Mouse (Mus musculus) heart, postnatal 0 days (tissue): ENCODE measurements around the gene Nrip1. TPM values are rescaled to one million over a fixed set of nuclear protein-coding genes. Genes with fewer than 3 reads are reported as not detected.

Experiments
- ATAC-seq: fragments of 200-750 bp; cut with Nextera tagmentation; 2 replicates; pipeline ENCODE4 v1.8.0; 2017; ENCODE audit warnings: low read depth, moderate number of reproducible peaks, moderate library complexity; ENCODE audit not compliant: insufficient read depth
- DNase-seq: peaks from one replicate; pipeline ENCODE4 v3.0.0-alpha.2; 2016; ENCODE audit warnings: low spot score
- H3K27ac ChIP-seq: fragments of 300-500 bp; sonication (generic); 2 replicates; pipeline ENCODE4 v1.5.1; 2014; ENCODE audit warnings: low read depth, mild to moderate bottlenecking
- H3K27me3 ChIP-seq: fragments of 300-500 bp; sonication (generic); 2 replicates; pipeline ENCODE4 v1.6.1; 2014; ENCODE audit warnings: low read length, mixed read lengths; ENCODE audit not compliant: control insufficient read depth, insufficient read depth
- H3K36me3 ChIP-seq: fragments of 300-500 bp; sonication (generic); replicated peaks from 2 replicates; pipeline ENCODE4 v1.6.1; 2014; ENCODE audit warnings: low read length, mixed read lengths; ENCODE audit not compliant: control insufficient read depth, insufficient read depth
- H3K4me1 ChIP-seq: fragments of 300-500 bp; sonication (generic); 2 replicates; pipeline ENCODE4 v1.6.1; 2014; ENCODE audit warnings: antibody characterized with exemption; ENCODE audit not compliant: control insufficient read depth, insufficient read depth
- H3K4me2 ChIP-seq: fragments of 300-500 bp; sonication (generic); 2 replicates; pipeline ENCODE4 v1.6.1; 2014; ENCODE audit warnings: low read depth, mild to moderate bottlenecking, low read length, moderate library complexity
- H3K4me3 ChIP-seq: fragments of 300-500 bp; sonication (generic); 2 replicates; pipeline ENCODE4 v1.5.1; 2014; ENCODE audit warnings: low read depth, low read length
- H3K9ac ChIP-seq: fragments of 300-500 bp; sonication (generic); replicated peaks from 2 replicates; pipeline ENCODE4 v1.6.1; 2014; ENCODE audit warnings: low read depth, low read length, mixed read lengths
- H3K9me3 ChIP-seq: fragments of 300-500 bp; sonication (generic); replicated peaks from 2 replicates; pipeline ENCODE4 v1.6.1; 2016; ENCODE audit warnings: low read length; ENCODE audit not compliant: control insufficient read depth
- CTCF ChIP-seq: IDR thresholded peaks from 2 replicates; pipeline ENCODE4 v1.5.1; 2016; ENCODE audit warnings: antibody characterized with exemption, control low read depth, low read depth
- EP300 ChIP-seq: IDR thresholded peaks from 2 replicates; pipeline ENCODE4 v1.6.1; 2016; ENCODE audit warnings: antibody characterized with exemption, low read depth
- whole genome bisulfite sequencing: fragments of 180-500 bp; shearing (Covaris S2); extraction: QIAGEN DNeasy Blood & Tissue Kit; methylation state at CpG from one replicate; pipeline ENCODE4 v1.1.7; 2014; 5-methylcytosine and 5-hydroxymethylcytosine counted together
- polyA plus RNA-seq: library from polyadenylated mRNA; unstranded; fragments of >200 nt; fragmentation: Nextera tagmentation; extraction: Ambion mirVana; gene quantifications from 2 replicates; pipeline ENCODE4 v1.2.1, GENCODE M21; 2015
- total RNA-seq: library from RNA; depleted of rRNA; stranded (reverse); fragments of >200 nt; gene quantifications from 2 replicates; pipeline ENCODE4 v1.2.3, GENCODE M21; 2014; ENCODE audit warnings: low replicate concordance

The Nrip1 gene
- total and polyA plus RNA-seq, 2 experiments from 2014 or later, result 9.0 to 13.3 TPM

DNA sequence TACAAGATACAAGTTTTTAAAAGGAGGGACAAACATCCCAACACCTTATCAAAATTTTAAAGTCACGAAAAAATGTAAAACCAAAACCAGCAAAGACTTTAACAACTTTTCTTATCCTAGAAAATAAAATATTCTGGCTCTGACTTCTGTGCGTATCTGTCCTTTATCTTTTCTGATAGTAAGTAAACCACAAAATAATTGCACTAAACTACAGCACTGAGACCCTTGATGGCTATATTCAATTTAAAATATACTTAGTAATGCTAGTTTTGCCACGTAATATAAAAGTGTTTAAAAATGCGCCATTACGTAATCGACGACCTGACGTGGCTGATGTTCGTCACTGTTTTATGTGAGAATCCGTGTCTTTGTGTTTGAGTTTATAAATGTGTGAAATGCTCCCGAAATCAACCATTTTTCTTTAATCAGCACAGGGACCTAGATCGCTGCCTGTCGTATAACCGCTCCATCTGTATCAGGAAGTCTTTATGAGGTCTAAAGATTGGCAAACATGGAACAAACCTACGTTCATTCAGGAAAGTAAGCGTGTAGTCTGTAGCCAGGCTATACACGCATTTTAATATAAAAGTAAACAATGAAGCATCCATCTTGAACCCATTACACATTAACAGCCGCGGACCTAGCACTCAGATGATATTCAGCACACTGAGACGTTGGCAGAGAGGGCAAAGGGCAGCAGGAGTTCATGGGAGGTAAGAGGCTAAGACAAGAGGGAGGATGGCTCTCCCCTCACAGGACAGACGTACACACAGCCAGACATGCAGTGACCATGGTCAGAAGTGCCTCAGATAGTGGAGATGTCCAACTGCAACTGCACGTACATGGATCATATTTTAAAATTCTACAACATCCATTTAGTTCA is 56.4 kb downstream of the Nrip1 start:
- Histone ChIP-seq H3K4me1 (peaks cover 20% of the 10 kb centered on the region), H3K4me3 (no peak overlapping the region), H3K9me3 (no peaks in the 10 kb centered on the region), H3K27ac (no peak overlapping the region), H3K9ac (no peak overlapping the region), H3K4me2 (no peak overlapping the region), H3K27me3 (no peaks in the 10 kb centered on the region), H3K36me3 (0 out of 2 replicates have a peak, but pooled peaks cover 4% of the 10 kb centered on the region)
- TF ChIP-seq EP300, result no peak
- no peak for TF ChIP-seq CTCF
- WGBS, result 88% methylated on average over 22 of the region's 22 CpGs
- DNase-seq, result no peak
- ATAC-seq, result no peak

DNA sequence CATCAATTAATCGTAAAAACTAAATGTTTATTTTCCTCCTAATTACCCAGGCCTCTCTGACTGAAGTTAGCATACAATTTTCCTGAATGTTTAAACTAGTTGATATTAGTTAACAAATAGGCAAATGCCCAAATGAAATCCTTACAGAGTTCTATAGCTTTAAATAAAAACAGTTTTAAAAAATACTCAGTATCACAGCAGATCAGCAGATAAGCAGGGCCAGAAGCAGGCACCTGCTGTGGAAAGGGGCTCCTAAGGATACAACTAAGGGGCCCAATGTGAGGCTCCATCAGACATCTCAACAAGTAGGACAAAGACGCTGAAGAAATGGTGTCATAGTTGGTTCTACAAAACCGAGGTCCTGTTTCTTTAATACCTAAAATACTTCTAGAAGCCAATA is 58.0 kb downstream of the Nrip1 start:
- H3K27ac ChIP-seq, result no peak overlapping the region
- DNase-seq, result no peak
- no peaks in the 10 kb centered on the region for H3K9me3 ChIP-seq
- no peaks in the 10 kb centered on the region for H3K27me3 ChIP-seq
- H3K4me1 ChIP-seq, result 0 out of 2 replicates have a peak, but pooled peaks cover 6% of the 10 kb centered on the region
- H3K9ac ChIP-seq, result no peak overlapping the region
- ATAC-seq, result no peak
- no peak overlapping the region for H3K4me2 ChIP-seq
- WGBS, result 91% methylated on average over 3 of the region's 3 CpGs
- H3K36me3 ChIP-seq, result no peaks in the 10 kb centered on the region
- no peak for TF ChIP-seq EP300
- no peak for TF ChIP-seq CTCF
- H3K4me3 ChIP-seq, result no peak overlapping the region

- no peak for ATAC-seq
- Histone ChIP-seq H3K27ac (no peak overlapping the region), H3K4me2 (no peak overlapping the region)
Observed at GRCm38 (mm10) chr16:76314013-76314950, 59.3 kb downstream of the Nrip1 start.

DNA sequence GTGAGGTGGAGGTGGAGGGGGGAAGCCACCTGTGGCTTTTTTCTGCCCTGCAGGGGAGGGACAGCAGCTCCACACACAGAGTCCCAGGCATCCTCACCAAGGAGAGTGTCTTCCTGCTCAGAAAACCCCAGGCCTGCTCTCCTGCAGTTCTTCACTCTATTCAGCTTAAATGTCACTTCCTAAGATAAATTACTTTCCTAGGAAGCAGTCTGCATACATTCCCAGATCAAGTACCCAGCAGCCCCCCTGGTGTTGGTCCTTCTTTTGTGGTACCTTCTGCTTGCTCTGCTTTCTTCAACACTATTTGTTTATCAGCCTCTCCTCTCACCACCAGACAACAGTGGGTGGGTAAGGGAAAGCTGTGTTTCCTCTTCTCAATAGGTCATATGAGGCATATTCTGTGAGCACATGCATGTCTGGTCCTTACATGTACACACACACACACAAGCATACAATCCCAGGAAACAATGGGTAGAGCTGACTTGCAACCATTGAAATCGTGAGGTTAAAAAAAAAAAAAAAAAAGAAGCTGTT is 60.7 kb downstream of the Nrip1 start:
- no peak for ATAC-seq
- Histone ChIP-seq H3K4me1 (no peaks in the 10 kb centered on the region), H3K27ac (no peak overlapping the region), H3K4me3 (no peak overlapping the region), H3K27me3 (no peaks in the 10 kb centered on the region), H3K9me3 (no peaks in the 10 kb centered on the region), H3K4me2 (no peak overlapping the region), H3K36me3 (0 out of 2 replicates have a peak, but pooled peaks cover 9% of the 10 kb centered on the region), H3K9ac (no peak overlapping the region)
- DNase-seq, result no peak
- TF ChIP-seq EP300, result no peak
- 60% methylated on average over 1 of the region's 1 CpGs for WGBS

More at GRCm38 (mm10) chr16:76314013-76314950, 59.3 kb downstream of the Nrip1 start:
- 73% methylated on average over 12 of the region's 12 CpGs for WGBS
- H3K36me3 ChIP-seq, result 0 out of 2 replicates have a peak, but pooled peaks cover 4% of the 10 kb centered on the region
- H3K9me3 ChIP-seq, result no peaks in the 10 kb centered on the region
- no peak for TF ChIP-seq EP300
- no peaks in the 10 kb centered on the region for H3K27me3 ChIP-seq
- DNase-seq, result no peak
- H3K9ac ChIP-seq, result no peak overlapping the region
- H3K4me3 ChIP-seq, result no peak overlapping the region
- no peaks in the 10 kb centered on the region for H3K4me1 ChIP-seq

DNA sequence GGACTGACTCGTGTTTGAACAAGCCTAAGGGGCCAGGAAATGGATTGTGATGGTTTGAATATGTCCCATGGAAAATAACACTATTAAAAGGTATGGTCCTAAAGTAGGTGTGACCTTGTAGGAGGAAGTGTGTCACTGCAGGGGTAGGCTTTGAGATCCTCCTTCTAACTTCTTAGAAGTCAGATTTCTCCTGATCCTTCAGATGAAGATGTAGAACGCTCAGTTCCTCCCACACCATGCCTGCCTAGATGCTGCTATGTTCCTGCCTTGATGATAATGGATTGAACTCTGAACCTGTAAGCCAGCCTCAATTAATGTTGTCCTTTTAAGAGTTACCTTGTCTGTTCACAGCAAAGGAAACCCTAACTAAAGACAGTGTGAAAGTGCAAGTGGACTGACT is 62.8 kb downstream of the Nrip1 start:
- no peak for DNase-seq
- WGBS, result 72% methylated on average over 2 of the region's 2 CpGs
- Histone ChIP-seq H3K4me3 (no peak overlapping the region), H3K9me3 (no peaks in the 10 kb centered on the region), H3K36me3 (0 out of 2 replicates have a peak, but pooled peaks cover 9% of the 10 kb centered on the region), H3K4me1 (peaks cover 3% of the 10 kb centered on the region), H3K27me3 (no peaks in the 10 kb centered on the region), H3K9ac (no peak overlapping the region), H3K27ac (no peak overlapping the region), H3K4me2 (no peak overlapping the region)
- ATAC-seq, result no peak
- TF ChIP-seq EP300 (no peak), CTCF (no peak)
